Mouse (Mus musculus): ENCODE data around the gene Tubb5. TPM values are rescaled to one million over a fixed set of nuclear protein-coding genes. Genes with fewer than 3 reads are reported as not detected.
A peak's percentile ranks its signal among the peaks of the same experiment; 100 is the strongest.

Gene Tubb5
- polyA plus RNA-seq, 1 experiment = 1,430 TPM

- peak overlapping the region; percentile 93 for H3K27ac ChIP-seq (ENCODE audit: insufficient read depth, low read length)
- TF ChIP-seq CTCF (IDR thresholded peaks at IDR 0.05; ENCODE audit: low read depth, low read length) (no peak), EP300 (IDR thresholded peaks at IDR 0.05; ENCODE audit: insufficient read depth, low read depth, low read length) (no peak), POLR2A (IDR thresholded peaks at IDR 0.05; ENCODE audit: insufficient read depth, low read length) (no peak)
- no peaks in the 10 kb centered on the region for H3K36me3 ChIP-seq (ENCODE audit: control insufficient read depth, insufficient read depth, low read length, poor library complexity, severe bottlenecking)
- no peaks in the 10 kb centered on the region for H3K27me3 ChIP-seq (ENCODE audit: control insufficient read depth, insufficient read depth, low read length, poor library complexity, severe bottlenecking)
- H3K4me3 ChIP-seq (ENCODE audit: low read depth, low read length) = peak overlapping the region; percentile 67
- H3K4me1 ChIP-seq (ENCODE audit: control insufficient read depth, insufficient read depth, low read length) = peaks cover 5% of the 10 kb centered on the region
- H3K9ac ChIP-seq (ENCODE audit: low read depth, poor library complexity, severe bottlenecking) = peak overlapping the region; percentile 82
- no peaks in the 10 kb centered on the region for H3K9me3 ChIP-seq (replicated peaks; ENCODE audit: control insufficient read depth, insufficient read depth, low read length, poor library complexity, severe bottlenecking)
These were observed 30.2 kb upstream of the Tubb5 start for GRCm38 (mm10) chr17:35868165-35868820.

- peak overlapping the region; percentile 82 for H3K9ac ChIP-seq (ENCODE audit: low read depth, poor library complexity, severe bottlenecking)
- H3K36me3 ChIP-seq (ENCODE audit: control insufficient read depth, insufficient read depth, low read length, poor library complexity, severe bottlenecking) = no peaks in the 10 kb centered on the region
- H3K27me3 ChIP-seq (ENCODE audit: control insufficient read depth, insufficient read depth, low read length, poor library complexity, severe bottlenecking) = no peaks in the 10 kb centered on the region
- peaks cover 5% of the 10 kb centered on the region for H3K4me1 ChIP-seq (ENCODE audit: control insufficient read depth, insufficient read depth, low read length)
- TF ChIP-seq EP300 (IDR thresholded peaks at IDR 0.05; ENCODE audit: insufficient read depth, low read depth, low read length) (no peak), CTCF (IDR thresholded peaks at IDR 0.05; ENCODE audit: low read depth, low read length) (peak; percentile 25)
- peak overlapping the region; percentile 91 for H3K4me3 ChIP-seq (ENCODE audit: low read depth, low read length)
- no peaks in the 10 kb centered on the region for H3K9me3 ChIP-seq (replicated peaks; ENCODE audit: control insufficient read depth, insufficient read depth, low read length, poor library complexity, severe bottlenecking)
- 0 out of 2 replicates have a peak overlapping the region, but pooled peaks have one; percentile 1 for H3K27ac ChIP-seq (ENCODE audit: insufficient read depth, low read length)
These were observed 29.1 kb upstream of the Tubb5 start for GRCm38 (mm10) chr17:35866911-35867890.

DNA sequence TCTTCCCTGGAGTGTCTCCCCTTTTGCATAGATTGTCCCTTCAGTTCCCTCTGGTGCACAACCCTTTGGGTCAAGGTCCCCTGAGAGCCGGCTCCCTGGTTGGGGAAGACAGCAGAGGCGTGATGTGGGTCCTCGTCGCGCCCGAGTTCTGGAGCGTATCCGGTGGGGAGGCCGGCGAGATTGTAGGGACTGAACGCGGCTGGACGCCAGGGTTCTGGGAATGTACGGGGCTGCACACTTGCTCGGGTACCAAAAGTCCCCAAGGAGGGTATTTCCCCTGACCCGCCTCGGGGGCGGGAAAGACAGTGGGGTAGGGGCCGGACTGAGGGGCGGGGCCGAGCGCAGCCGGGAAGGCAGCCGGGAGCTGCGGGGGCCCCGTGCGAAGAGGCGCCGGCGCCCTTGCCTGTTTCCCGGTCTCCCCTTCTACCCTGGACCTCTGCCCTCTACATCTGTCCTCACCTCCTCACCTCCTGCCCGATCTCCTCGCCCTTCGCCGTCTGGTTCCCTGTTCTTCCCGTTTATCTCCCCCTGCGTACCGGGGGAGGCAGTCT lies 28.2 kb upstream of the Tubb5 start:
- H3K36me3 ChIP-seq (ENCODE audit: control insufficient read depth, insufficient read depth, low read length, poor library complexity, severe bottlenecking) = no peaks in the 10 kb centered on the region
- H3K27me3 ChIP-seq (ENCODE audit: control insufficient read depth, insufficient read depth, low read length, poor library complexity, severe bottlenecking) = no peaks in the 10 kb centered on the region
- no peaks in the 10 kb centered on the region for H3K9me3 ChIP-seq (replicated peaks; ENCODE audit: control insufficient read depth, insufficient read depth, low read length, poor library complexity, severe bottlenecking)
- H3K4me1 ChIP-seq (ENCODE audit: control insufficient read depth, insufficient read depth, low read length) = peaks cover 5% of the 10 kb centered on the region
- TF ChIP-seq CTCF (IDR thresholded peaks at IDR 0.05; ENCODE audit: low read depth, low read length) (no peak), EP300 (IDR thresholded peaks at IDR 0.05; ENCODE audit: insufficient read depth, low read depth, low read length) (no peak), POLR2A (IDR thresholded peaks at IDR 0.05; ENCODE audit: insufficient read depth, low read length) (no peak)
- H3K27ac ChIP-seq (ENCODE audit: insufficient read depth, low read length) = peak overlapping the region; percentile 39
- H3K4me3 ChIP-seq (ENCODE audit: low read depth, low read length) = peak overlapping the region; percentile 91
- H3K9ac ChIP-seq (ENCODE audit: low read depth, poor library complexity, severe bottlenecking) = peak overlapping the region; percentile 82

DNA sequence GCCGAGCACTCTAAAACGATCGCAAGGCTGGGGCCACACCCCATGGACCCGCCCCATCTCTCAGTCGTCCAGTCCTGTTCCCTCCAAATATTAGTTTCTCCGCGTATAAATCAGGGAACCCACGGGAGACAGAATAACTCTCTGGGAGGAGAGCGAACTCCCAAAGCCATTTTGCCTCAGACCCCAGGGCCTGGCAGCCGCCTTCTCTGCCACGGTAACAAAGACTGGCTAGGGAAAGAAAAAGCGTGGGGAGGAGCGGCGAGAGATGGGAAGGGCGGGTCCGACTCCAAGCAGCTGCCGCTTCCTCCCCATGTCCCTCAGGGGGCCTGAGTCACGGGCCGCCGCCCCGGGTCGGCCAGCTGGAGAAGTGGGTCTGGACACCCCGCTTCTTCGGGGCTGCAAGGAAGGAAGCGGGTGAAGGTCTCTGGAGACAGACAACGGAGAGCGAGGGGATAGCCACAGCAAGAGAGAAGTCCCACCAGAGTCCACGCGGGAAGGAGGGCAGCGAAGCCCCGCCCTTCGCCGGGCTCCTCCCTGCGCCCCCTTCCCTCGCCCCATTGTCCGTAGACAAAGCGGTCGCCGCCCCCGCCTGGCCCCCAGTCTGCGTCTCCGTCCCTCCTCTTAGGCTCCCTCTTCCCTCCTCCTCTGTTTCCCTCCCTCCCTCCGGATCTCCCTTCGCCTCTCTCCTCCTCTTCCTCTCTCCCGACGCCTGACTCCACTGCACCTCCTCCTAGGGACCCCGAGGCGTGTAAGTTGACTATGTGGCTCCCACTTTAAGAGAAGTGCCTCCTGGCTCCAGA lies 27.6 kb upstream of the Tubb5 start, which contains the start of gene Ppp1r18:
Ppp1r18 (plus strand) TSS at position 113 of the 800 bp plus-strand sequence.
- TF ChIP-seq CTCF (IDR thresholded peaks at IDR 0.05; ENCODE audit: low read depth, low read length) = no peak
- TF ChIP-seq EP300 (IDR thresholded peaks at IDR 0.05; ENCODE audit: insufficient read depth, low read depth, low read length) = peak; percentile 31; the same call in 1 of the 2 replicates
- Histone ChIP-seq H3K36me3 (ENCODE audit: control insufficient read depth, insufficient read depth, low read length, poor library complexity, severe bottlenecking) (no peaks in the 10 kb centered on the region), H3K27me3 (ENCODE audit: control insufficient read depth, insufficient read depth, low read length, poor library complexity, severe bottlenecking) (no peaks in the 10 kb centered on the region), H3K4me3 (ENCODE audit: low read depth, low read length) (peak within 1 kb of the TSS; percentile 91), H3K9ac (ENCODE audit: low read depth, poor library complexity, severe bottlenecking) (peak within 1 kb of the TSS; percentile 82), H3K9me3 (replicated peaks; ENCODE audit: control insufficient read depth, insufficient read depth, low read length, poor library complexity, severe bottlenecking) (no peaks in the 10 kb centered on the region), H3K4me1 (ENCODE audit: control insufficient read depth, insufficient read depth, low read length) (peaks cover 5% of the 10 kb centered on the region), H3K27ac (ENCODE audit: insufficient read depth, low read length) (peak within 1 kb of the TSS; percentile 60)

DNA sequence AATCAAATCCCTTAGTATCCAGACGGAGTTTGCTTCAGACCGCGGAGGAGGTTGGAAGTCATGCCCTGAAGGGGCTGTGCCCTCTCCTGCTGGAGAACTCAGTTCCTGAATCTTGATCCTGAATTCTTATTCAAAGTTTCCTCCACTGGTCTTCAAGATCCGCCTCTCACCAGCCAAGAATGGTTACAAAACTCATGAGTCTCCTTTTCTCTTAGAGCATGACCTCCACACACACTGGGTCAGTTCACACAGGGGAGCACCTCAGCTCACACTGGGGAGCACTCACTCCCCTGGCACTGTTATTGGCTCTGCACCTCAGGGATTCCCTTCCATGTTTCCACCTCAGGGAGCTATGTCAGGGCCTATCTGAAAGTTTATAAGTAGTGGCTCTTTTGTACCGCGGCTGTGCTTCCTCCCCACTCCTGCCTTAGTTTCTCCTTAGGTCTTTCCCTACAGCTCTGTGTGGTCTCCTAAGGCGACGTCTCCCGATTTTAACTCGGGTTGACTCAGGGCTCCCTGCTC lies 26.8 kb upstream of the Tubb5 start:
- Histone ChIP-seq H3K4me1 (ENCODE audit: control insufficient read depth, insufficient read depth, low read length) (peaks cover 5% of the 10 kb centered on the region), H3K9ac (ENCODE audit: low read depth, poor library complexity, severe bottlenecking) (peak overlapping the region; percentile 82), H3K9me3 (replicated peaks; ENCODE audit: control insufficient read depth, insufficient read depth, low read length, poor library complexity, severe bottlenecking) (no peaks in the 10 kb centered on the region), H3K27ac (ENCODE audit: insufficient read depth, low read length) (peak overlapping the region; percentile 60), H3K4me3 (ENCODE audit: low read depth, low read length) (no peak overlapping the region; the same call in 1 of the 2 replicates), H3K27me3 (ENCODE audit: control insufficient read depth, insufficient read depth, low read length, poor library complexity, severe bottlenecking) (no peaks in the 10 kb centered on the region), H3K36me3 (ENCODE audit: control insufficient read depth, insufficient read depth, low read length, poor library complexity, severe bottlenecking) (no peaks in the 10 kb centered on the region)
- TF ChIP-seq EP300 (IDR thresholded peaks at IDR 0.05; ENCODE audit: insufficient read depth, low read depth, low read length) = 0 out of 2 replicates have a peak, but pooled peaks have one; percentile 3
- TF ChIP-seq POLR2A (IDR thresholded peaks at IDR 0.05; ENCODE audit: insufficient read depth, low read length) = no peak
- TF ChIP-seq CTCF (IDR thresholded peaks at IDR 0.05; ENCODE audit: low read depth, low read length) = no peak
